Mouse (Mus musculus) small intestine, adult 2 months (tissue): Measurements from ENCODE around the gene Nfix. TPM values are rescaled to one million over a fixed set of nuclear protein-coding genes. Genes with fewer than 3 reads are reported as not detected.

Experiments
- H3K27ac ChIP-seq: fragments of 200-500 bp; 2 replicates; pipeline ENCODE4 v1.5.1; 2012; ENCODE audit warnings: low read depth, low read length, control low read depth, inconsistent platforms; ENCODE audit not compliant: insufficient read depth
- H3K27me3 ChIP-seq: fragments of 200-500 bp; 2 replicates; pipeline ENCODE4 v1.6.1; 2012; ENCODE audit warnings: mild to moderate bottlenecking, moderate library complexity, low read length, inconsistent platforms; ENCODE audit not compliant: control insufficient read depth, insufficient read depth
- H3K36me3 ChIP-seq: fragments of 200-500 bp; 2 replicates; pipeline ENCODE4 v1.6.1; 2012; ENCODE audit warnings: mild to moderate bottlenecking, low read length, control low read depth, inconsistent platforms; ENCODE audit not compliant: control insufficient read depth, insufficient read depth
- H3K4me1 ChIP-seq: fragments of 200-500 bp; 2 replicates; pipeline ENCODE4 v1.6.1; 2012; ENCODE audit warnings: low read length, inconsistent platforms, mixed read lengths; ENCODE audit not compliant: control insufficient read depth, insufficient read depth, insufficient read length
- H3K4me3 ChIP-seq: fragments of 200-500 bp; 2 replicates; pipeline ENCODE4 v1.5.1; 2012; ENCODE audit warnings: low read depth, mild to moderate bottlenecking, control low read depth, inconsistent platforms, low read length, moderate library complexity
- CTCF ChIP-seq: fragments of 200-500 bp; IDR thresholded peaks from 2 replicates; pipeline ENCODE4 v1.5.1; 2012; ENCODE audit warnings: low read depth, mild to moderate bottlenecking, control low read depth, inconsistent platforms, low read length, moderate library complexity, mixed read lengths; ENCODE audit not compliant: insufficient replicate concordance, insufficient read length; ENCODE audit errors: extremely low read depth
- POLR2A ChIP-seq: fragments of 200-500 bp; IDR thresholded peaks from 2 replicates; pipeline ENCODE4 v1.6.1; 2012; ENCODE audit warnings: low read depth, mild to moderate bottlenecking, control low read depth, inconsistent platforms, low read length, moderate library complexity
- WGBS: fragments of 180-500 bp; shearing (Covaris S2); methylation state at CpG from one replicate; pipeline ENCODE4 v1.1.7; 2018; 5-methylcytosine and 5-hydroxymethylcytosine counted together
- polyA plus RNA-seq: library from polyadenylated mRNA; depleted of rRNA; stranded (reverse); fragments of >200 nt; gene quantifications from 2 replicates; pipeline ENCODE4 v1.2.3, GENCODE M21; 2012

Gene Nfix
- polyA plus RNA-seq, 1 experiment = 26.1 TPM

DNA sequence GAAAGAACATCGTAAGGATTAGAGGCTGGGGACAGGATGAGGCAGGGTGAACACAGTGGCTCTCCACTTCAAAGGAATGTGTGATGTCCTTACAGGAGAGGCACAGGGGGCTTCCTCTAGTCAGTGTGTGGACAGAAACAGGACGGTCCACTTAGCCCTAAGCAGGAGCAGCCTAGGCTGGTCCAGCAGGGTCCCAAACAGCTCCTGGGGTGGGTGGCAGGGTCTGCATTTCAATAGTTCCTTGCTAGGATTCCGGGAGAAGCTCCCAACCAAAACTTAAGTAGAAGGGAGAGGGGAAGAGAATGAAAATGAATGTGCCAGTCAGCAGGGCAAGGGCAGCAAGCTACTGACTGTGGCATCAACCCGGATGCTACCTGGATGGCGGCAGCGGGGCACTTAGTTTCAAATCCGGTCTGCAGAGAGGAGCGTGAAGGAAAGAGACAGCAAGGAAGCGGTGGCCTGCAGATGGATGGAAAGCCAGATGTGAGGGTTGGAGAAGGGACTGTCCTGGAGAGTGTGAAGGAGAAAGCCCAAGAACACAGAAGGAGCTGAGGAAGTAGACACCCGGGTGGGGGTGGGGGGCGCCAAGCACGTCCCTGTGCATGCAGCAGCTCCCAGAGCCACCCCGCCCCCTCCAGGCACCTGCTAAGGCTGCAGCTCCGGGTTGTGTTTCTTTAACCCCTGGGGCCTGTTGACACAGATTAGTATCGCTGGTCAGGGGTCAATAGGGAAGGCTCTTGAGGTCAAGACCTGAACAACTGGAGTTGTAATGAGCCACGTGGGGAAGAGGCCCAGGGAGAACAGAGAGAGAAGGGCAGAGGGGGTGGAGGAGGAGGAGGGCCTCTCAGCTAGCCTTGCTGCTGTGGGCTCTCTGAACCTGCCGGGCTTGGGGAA is 54.9 kb downstream of the Nfix start:
- TF ChIP-seq CTCF (no peak), POLR2A (no peak)
- H3K36me3 ChIP-seq = no peaks in the 10 kb centered on the region
- WGBS = 43% methylated on average over 17 of the region's 17 CpGs
- no peak overlapping the region for H3K4me3 ChIP-seq
- no peak overlapping the region for H3K27ac ChIP-seq
- peaks cover 29% of the 10 kb centered on the region for H3K4me1 ChIP-seq
- H3K27me3 ChIP-seq = no peaks in the 10 kb centered on the region

DNA sequence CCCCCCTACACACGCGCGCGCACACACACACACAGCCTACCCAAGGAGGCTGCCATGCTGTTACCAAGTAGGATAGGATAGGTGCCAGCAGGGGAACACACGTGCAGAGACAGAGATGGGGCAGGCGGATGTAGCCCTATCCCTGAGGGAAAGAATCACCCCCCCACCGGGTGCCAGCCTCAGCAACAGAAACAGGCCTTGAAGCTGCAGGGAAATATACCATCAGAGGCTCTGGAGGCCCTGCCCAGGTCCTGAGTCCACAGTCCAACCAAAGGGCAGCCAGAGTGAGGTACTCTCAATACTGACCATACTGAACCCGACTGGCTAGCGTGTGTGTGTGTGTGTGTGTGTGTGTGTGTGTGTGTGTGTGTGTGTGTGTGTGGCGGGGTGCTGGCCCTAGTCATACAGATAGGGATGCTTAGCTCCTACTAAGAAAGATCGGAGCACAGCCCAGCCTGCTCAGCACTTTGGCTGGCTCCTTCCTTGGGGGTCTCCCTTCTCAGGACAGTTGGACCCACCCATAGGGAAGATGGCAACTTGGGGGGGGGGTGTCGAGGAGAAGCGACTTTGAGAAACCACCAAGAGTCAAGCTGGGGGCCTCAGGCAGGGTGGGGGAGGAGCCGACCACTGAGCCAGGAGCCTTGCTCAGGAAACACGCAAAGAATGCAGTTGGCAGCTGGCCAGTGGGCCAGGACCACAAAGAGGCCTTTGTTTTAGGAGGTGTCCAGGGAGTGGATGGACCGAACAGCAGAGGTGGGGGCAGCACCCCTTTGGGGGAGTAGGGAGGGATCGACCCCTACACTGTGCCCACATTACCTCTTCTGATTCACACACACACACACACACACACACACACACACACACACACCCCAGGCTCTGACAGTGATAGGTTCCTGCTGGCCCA is 56.4 kb downstream of the Nfix start:
- no peak overlapping the region for H3K27ac ChIP-seq
- H3K36me3 ChIP-seq = no peaks in the 10 kb centered on the region
- TF ChIP-seq POLR2A (no peak), CTCF (no peak)
- no peak overlapping the region for H3K4me3 ChIP-seq
- no peaks in the 10 kb centered on the region for H3K27me3 ChIP-seq
- H3K4me1 ChIP-seq = peaks cover 29% of the 10 kb centered on the region
- WGBS = 33% methylated on average over 17 of the region's 17 CpGs

DNA sequence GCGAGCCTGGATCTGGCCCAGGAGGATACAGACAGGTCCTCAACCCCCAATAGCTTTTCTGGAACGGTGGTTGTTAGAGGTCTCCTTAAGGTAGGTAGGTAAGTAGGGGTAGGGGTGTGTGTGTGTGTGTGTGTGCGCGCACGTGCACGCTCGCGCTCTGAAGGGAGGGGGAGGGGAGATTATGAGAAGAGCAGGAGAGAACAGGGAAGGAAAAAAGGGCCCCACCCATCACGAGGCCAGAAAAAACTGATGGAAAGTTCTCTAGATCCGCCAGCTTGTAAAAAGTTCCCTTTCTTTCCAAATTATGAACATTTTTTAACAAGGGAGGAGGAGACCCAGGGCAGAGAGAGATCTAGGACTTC is 57.1 kb downstream of the Nfix start:
- H3K4me1 ChIP-seq = peaks cover 29% of the 10 kb centered on the region

DNA sequence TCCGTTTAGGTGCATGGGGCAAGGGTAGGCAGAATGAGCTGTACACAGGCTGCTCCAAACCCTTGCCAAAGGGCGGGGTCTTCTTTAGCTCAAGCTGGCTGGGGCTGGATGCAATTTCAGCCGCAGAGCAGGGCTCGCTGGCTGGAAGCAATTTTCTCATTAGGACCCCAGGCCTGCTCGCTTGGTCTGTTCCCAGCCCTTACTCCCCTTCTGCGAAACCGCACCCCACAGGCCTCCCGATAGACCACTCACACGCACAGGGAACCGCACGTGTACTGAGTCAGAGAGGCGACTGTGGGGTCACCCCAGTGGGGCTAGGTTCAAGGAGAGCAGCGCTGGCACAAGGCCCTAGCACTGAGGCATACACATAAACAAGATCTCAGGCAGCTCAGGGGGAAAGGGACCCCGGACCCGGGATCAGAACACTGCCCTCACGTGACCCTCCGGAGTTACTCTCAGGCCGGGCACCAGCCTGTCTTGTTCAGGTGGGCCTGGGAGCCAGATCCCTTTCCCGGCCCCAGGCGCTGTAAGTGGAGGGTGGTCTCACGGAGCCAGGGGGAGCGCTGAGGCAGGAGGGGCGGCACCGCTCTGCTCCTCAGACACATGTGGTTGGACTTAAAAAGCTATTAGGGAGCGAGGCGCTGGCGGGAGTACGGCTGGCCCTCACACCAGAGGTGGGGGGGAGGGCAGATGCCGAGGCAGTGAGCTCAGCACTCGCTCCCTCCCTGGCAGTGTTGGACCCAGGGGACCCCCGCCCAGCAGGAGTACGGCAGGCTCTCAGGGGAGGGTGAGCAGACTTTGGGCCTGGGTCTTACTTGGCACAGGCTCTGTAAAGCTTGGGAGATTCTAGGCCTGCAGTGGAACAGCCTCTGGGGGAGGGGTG is 57.7 kb downstream of the Nfix start:
- WGBS = 77% methylated on average over 32 of the region's 32 CpGs
- Histone ChIP-seq H3K36me3 (no peaks in the 10 kb centered on the region), H3K27me3 (no peaks in the 10 kb centered on the region), H3K27ac (no peak overlapping the region), H3K4me3 (no peak overlapping the region), H3K4me1 (peaks cover 32% of the 10 kb centered on the region)
- TF ChIP-seq POLR2A = no peak
- TF ChIP-seq CTCF = no peak

More for the DNA sequence above, 57.1 kb downstream of the Nfix start:
- WGBS = 66% methylated on average over 10 of the region's 10 CpGs
- Histone ChIP-seq H3K36me3 (no peaks in the 10 kb centered on the region), H3K4me3 (no peak overlapping the region), H3K27me3 (no peaks in the 10 kb centered on the region), H3K27ac (no peak overlapping the region)
- TF ChIP-seq POLR2A (no peak), CTCF (no peak)

DNA sequence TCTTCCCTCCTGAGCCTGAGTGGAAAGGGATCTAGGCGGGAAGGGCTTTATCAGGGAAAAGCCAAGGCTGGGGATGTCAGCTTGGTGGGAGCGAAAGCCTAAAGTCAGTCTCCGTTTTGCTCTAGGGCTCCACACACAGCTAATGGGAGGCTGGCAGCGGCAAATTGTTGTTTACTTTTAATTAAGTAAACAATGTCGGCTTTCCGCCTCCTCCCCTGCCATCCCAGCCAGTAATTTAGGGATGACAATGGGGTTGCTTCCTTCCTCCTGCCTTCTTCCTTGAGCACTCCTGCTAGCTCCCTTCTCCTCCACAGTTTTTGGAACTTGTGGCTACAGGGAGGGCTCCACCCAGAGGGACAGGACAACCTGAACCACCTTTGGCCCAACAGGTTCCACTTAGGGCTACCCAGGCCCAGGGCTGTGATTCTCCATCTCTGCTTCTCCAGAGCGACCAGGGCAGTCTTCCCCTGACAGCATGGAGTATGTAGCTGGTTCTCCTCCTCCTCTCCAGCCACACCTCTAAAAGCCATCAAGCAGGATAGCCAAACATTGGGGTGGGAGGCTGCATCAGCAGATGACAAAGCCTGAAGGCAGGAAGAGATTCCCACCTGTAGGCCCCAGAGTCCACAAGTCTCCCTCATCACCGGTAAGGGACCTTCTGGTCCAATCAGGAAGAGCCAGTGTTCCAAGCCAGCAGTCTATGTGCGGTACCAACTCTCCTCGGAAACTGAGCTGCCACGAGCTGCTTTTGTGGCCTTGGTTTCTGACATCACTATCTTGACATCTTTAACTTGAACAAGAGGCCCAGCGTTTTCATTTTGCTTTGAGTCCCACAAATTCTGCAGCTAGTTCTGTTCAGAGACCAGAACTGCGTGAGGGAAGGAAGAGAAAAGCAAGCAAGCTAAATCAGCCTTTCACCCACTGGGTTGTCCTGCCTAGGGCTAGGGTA is 59.0 kb downstream of the Nfix start:
- no peaks in the 10 kb centered on the region for H3K36me3 ChIP-seq
- no peak overlapping the region for H3K27ac ChIP-seq
- H3K4me1 ChIP-seq = peaks cover 32% of the 10 kb centered on the region
- TF ChIP-seq CTCF = no peak
- TF ChIP-seq POLR2A = no peak
- H3K4me3 ChIP-seq = no peak overlapping the region
- H3K27me3 ChIP-seq = no peaks in the 10 kb centered on the region
- WGBS = 62% methylated on average over 13 of the region's 13 CpGs

DNA sequence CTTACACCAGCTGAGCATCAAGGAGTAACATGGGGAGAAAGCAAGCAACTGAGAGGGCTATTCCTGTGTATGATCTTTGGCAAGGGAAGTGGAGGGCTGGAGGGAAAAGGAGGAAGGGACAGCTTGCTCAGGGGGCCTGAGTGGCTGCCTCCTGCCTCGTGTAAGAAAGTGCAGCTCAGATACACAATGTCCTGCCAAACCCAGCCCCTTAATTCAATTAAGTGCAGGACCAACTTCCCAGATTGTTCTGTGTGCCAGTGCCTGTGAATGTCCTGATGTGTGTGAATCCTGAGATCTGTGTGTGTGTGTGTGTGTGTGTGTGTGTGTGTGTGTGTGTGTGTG is 60.8 kb downstream of the Nfix start:
- Histone ChIP-seq H3K4me1 (peaks cover 22% of the 10 kb centered on the region), H3K4me3 (no peak overlapping the region), H3K27ac (no peak overlapping the region), H3K36me3 (no peaks in the 10 kb centered on the region), H3K27me3 (no peaks in the 10 kb centered on the region)
- WGBS = 25% methylated on average over 1 of the region's 1 CpGs
- TF ChIP-seq POLR2A (no peak), CTCF (no peak)
